Mouse (Mus musculus): Measurements from ENCODE around the gene Eng.

DNA sequence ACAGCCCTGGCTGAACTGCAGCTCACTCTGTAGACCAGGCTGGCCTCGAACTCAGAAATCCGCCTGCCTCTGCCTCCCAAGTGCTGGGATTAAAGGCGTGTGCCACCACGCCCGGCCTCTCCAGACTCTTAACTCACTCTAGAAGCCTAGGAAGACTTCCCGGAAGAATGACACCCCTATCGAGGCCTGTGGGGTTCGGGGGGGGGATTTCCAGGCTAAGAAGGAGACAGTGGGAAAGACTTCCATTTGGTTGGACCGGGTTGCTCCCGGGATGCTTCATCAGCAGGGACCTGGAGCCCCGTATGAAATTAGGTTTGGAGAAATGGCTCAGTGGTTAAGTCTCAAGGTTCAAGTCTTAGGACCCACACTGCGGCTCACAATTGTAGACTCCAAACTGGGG, 48.3 kb downstream of the Eng start:
- TF ChIP-seq ZC3H11A (IDR thresholded peaks at IDR 0.05; ENCODE audit: borderline replicate concordance, low read depth, low read length) (no peak), ZNF384 (IDR thresholded peaks at IDR 0.05; ENCODE audit: low read depth, low read length) (no peak)

Measured in ES-E14 (cell line).